Mouse (Mus musculus) cortical plate, adult 2 months (tissue): ENCODE measurements around the gene Nkx3-2.

ENCODE experiments used
- CTCF ChIP-seq: fragments of 200-500 bp; IDR thresholded peaks from 2 replicates; pipeline ENCODE4 v1.5.1; 2011; ENCODE audit warnings: mild to moderate bottlenecking, control low read depth, low read length; ENCODE audit not compliant: insufficient read depth; ENCODE audit errors: extremely low read depth
- POLR2A ChIP-seq: fragments of 200-500 bp; IDR thresholded peaks from 2 replicates; pipeline ENCODE4 v1.6.1; 2011; ENCODE audit warnings: mild to moderate bottlenecking, low read length, control low read depth; ENCODE audit not compliant: insufficient read depth; ENCODE audit errors: extremely low read depth

DNA sequence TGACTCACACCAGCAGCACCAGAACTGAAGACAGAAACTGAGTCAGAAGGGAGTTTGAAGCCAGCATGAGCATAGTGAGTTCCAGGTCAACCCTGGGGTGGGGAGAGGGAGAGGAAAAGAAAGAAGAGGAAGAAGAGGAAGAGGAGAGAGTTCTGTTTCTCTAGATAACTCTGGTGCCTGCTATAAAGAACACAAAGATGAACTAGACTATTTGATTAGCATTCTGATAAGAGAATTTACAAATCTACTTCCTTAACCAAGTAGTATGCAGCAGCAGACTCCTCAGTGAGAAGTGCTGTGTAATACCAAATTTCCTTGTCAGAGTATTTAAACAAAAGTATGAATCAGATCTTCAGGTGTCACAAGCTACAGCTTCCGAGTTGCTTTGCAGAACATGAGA, 37.3 kb downstream of the Nkx3-2 start:
- no peak for TF ChIP-seq CTCF
- TF ChIP-seq POLR2A = no peak
